Mouse (Mus musculus) kidney, adult 9 months (tissue): ENCODE results near the gene Bnip2.

Experiments used
- DNase-seq: peaks from one replicate; pipeline ENCODE4 v3.0.0; 2022

Gene Bnip2

DNA sequence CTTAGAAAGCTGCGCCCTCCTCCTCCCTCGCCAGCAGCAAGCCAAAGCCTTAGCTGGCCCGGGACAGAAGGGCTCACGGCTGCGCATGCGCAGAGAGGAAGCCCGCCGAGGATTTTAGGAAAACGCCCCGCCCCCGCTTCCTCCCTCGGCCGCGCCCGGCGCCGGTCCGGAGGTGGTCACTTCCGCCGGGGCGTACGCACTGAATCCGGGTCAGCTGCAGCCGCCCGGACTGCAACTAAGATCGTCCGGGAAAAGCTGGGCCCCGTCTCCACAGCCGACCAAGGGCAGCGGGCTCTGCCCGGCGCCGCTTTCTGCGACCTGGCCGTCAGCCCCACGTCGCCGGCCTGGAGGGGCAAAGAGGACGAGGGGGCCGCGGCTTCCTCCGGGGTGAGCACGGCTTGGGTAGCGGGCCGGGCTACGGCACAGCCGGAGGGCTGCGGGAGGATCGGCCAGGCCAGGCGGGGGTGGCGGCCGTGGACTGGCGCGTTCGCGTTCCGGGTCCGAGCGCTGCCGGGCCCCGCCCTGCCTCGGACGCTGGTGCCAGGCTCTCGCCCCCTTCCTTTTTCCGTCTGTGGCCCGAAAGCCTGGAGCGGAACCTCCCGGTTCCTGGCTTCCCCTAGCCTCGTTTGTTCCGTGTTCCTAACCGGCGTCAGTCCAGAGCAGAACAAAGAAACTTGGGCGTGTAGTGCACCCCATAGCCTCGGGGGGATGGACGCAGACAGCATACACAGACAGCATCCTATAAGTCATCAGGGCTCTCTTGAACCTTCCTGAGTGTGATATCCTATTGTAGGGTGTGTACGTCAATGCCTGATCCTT, at the start of gene Bnip2:
Bnip2 (plus strand) TSS at position 164 of the 819 bp plus-strand sequence.
- peak; percentile 97 for DNase-seq

DNA sequence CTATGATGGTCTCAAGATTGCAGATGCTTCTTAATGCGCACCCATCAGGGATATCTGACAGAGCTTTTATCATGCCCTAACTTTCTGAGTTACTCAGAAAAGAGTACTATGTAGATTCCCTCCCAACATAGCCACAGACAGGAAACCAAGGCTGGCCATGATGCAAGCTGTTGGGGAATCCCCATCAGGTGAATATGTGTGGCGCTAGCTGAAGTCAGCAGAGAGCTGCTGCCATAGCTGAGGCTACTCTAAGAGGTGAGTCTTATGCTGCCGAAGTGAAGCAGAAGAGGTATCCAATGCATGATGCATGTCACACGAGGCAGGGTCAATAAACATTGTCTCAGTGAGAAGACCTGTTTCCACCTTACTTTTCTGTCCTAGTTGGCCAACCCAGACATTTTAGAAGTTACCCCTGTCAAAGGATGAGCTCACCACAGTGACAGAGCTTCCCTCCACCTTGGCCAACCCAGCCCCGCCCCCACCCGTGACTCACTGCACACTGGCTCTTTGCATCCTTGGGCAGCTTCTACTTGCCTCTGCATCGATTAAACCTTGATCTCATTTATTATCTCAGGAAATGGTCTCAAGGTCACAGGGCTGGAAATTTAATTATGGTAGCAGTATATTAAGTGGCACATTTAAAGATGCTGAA, 48.3 kb upstream of the Bnip2 start:
- no peak for DNase-seq

DNA sequence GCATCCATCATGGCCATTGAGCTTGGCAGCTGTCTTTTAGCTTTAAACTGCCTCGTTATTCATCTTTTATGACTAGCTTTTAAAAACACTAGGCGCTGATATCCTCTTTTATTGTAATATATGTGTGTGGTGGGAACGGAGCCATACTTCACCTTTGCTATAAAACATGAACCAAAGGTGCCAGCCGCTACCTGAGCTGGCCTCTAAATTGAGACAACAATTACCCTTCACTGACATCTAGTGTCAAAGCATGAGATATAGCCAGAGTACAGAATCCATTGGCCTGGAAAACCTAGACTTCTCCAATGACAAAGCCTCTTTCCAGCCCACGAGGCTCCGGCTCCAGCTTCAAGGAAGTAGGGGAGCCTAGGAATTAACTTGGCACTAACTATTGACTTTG, 47.7 kb upstream of the Bnip2 start:
- DNase-seq: no peak

DNA sequence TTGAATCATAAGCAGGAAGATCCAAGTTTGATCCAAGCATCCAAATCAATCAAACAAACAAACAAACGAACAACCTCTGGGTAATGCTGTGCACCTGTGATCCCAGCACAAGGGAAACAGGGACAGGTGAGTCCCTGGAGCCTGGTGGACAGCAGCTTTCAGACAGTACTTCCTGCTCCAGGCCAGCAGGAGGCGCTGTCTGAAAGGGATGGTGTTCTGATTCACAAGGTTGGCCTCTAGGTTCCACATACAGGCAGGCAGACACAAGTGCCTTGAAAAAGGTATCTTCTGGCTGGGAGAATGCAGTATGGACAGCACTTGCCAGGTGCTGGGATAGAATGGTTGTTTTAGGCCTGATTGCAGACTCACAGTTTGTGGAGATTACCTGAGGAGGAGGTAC, 40.3 kb upstream of the Bnip2 start:
- DNase-seq: peak; percentile 24

DNA sequence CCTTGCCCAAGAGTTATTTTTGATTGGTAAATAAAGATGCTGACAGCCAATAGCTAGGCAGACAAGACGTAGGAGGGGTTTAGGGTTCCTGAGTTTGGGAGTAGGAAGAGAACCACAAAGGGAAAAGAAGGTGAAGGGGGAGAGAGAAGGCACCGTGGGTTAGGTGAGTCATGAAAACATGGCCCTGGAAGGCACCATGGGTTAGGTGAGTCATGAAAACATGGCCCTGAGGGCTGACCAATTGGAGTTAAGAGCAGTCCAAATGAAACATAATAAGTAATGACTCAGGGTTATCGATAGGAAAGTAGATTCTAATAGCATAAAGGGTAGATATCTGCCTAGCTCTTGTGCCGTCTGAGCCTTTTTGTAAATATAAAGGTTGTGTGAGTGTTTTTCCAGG, 39.6 kb upstream of the Bnip2 start:
- no peak for DNase-seq

DNA sequence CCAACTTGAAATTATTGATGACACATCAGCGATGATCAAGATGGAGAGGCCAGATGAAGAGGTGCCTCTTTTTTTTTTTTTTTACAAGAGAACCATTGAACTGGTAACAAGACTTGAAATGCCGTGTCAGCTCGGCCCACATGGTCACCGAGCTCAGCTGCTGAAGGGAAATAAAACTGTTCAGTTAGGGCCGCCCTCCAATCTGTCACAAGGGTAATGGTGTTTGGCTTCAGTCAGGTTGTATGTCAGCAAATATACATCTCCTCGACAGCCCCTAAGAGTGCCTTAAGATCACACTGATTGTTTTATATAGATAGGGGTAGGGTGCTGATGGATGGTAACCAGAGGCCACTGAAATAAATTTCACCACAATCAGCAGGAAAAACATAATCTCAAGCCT, 28.3 kb upstream of the Bnip2 start:
- DNase-seq: no peak

DNA sequence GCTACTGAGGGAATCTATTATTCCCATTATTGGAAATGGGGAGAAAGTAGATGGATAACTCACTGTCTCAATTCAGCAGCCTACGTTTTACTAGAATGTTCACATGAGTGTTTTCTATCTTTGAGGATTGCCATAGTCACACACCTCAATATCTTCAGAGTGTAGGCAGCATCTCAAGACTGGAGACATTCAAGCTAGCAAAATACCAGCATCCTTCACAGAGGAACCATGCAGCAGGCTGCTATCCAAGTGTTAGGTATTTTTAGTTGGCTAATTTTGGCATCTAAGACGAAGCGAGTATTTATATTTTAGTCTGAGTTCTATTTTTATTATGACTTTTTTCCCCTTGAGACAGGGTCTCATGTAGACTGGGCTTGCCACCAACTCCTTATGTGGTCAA, 24.9 kb upstream of the Bnip2 start:
- DNase-seq: no peak

DNA sequence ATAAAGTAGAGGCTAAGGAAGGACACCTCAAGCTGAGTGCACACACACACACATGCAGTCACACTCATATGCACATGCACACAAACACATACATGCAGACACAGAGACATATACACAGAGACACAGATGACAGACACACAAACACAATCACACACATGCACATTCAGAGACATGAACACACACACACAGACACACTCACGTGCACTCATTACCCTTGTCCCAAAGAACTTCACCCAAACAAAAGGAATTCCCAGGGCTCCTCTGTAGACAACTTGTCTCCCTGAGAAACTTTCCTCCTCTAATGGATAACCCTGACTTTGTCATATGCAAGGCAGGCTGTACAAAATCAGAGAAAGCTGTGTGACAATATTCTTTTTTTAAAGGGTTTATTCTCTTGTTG, 3.7 kb upstream of the Bnip2 start:
- no peak for DNase-seq

DNA sequence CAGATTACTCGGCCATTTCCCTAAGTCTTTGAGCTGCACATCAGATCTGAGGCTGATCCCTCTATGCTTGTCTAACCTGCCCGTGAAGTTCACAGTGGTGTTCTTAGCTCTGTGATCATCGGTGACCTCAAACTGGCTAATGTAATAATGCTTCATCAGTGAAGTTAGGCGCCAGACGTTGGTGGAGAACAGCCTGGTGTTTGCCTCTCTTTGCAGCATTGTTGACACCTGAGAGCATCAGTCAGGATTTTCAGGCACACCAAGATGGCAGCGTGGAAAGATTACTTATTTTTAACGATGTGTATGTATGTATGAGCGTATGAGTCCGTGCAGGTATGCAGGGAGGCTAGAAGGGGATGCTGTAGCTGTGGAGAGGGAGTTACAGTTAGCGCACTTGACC, 3.2 kb upstream of the Bnip2 start:
- no peak for DNase-seq

DNA sequence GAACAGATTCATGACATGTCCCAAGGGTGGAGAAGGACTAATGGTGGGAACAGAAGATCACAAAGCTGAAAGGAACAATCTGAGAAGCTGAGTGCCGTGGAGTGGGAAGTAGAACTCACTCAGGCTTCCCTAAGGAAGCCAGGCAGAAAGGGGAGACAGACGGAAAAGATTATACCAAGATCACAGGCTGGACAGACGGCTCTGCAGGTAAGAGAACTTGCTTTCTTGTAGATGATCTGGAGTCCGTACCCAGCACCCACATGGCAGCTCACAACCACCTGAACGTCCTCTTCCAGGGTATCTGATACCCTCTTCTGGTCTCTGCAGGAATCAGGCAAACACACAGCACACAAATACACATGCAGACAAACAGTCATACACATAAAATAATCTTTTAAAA, 2.7 kb upstream of the Bnip2 start:
- no peak for DNase-seq

DNA sequence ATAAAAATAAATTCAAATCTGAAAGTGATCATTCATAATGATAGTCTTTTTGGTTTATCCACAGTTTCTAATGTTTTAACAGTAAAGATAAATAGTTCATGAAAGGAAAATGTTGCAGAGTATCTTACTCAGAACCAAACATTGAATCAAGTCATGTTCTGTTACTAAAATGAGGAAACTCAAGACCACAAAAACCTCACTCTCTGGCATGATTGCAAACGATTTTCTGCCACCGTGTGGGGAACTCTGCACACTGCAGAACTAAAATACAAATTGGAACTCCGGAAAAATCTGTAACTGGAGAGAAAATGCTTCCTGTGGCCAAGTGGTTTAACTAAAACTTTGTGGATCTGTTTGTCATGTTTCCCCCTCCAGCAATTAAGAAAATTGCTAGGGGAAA, 1.7 kb upstream of the Bnip2 start:
- DNase-seq: peak; percentile 76

DNA sequence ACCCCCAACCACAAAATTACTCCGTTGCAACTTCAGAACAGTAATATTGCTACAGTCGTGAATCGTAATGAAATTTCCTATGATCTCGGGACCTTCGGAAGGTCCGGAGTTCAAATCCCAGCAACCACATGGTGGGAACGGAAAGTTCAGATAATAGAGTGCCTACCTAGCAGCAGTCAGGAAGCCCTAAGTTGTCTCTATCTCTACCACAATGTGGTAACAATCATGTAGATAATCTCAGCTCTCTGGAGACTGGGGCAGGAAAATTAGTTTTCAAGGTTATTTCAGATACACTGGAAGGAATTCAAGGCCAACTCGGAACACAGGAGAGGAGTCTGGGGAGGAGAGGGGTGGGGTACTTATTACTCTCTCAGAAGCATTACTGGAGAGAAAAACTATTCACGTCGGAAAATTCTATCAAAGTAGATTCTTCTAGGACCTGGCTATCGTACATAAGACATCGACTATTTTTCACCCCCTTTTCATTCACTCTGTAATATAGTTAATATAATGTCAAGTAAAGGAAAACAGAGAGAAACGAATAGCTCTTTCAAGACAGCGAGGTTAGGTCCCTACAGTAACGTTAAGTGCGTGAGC, 462 bp upstream of the Bnip2 start:
- peak; percentile 17 for DNase-seq

DNA sequence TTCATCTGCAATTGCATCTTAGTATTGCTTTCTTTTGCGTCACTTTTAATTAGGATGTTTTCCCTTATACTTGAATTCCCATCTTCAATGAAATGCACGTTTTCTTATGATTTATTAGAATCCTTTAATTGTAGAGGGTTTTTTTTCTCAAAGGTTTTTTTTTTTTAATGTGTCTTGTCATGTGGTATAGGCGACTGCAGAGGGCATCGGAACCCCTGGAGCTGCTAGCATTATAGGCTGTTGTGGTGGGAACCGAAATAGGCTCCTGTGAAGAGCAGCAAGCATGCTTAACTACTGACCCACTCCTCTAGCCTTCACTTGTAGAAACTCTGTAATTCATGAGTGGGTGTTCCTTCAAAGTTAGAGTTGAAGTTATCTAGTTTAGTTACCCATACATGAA, 1.1 kb downstream of the Bnip2 start:
- DNase-seq: no peak

DNA sequence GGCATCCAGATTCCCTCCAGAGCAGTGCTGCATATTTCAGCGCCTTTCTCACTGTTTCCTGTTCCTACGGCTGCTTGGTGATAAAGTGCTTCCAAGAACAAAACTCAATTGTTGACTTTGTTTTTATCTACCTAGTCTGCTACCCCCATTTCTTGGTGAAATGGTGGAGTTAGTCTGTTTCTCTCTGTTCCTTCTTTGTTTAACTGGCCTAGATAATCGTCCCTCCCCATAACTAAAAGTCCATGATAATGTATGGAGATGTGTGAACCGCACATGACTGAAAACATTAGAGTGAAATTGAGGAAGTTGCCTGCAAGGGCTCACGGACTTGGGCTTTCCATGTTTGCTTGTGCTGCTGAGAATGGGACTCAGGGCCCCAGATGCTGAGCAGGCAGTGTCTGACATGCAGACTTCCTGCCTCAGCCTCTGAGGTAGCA, 3.6 kb downstream of the Bnip2 start:
- no peak for DNase-seq

DNA sequence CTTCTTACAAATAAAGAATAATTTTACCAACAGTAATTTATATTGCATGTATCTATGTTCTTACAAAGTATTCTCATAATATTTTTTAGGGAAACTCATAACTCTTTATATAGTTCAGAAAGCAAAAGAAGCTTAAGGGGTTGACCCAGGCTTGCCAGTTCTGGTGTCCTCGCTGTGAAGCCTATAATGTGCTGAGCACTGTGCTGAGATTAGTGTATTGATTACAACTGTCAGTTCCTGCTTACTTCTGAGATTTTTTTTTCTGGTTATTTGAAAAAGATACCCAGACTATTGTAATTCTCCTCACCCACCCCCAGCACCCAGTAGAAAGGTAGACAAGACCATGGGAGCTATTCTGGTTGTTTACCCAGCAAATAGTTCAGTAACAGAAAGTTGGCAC, 4.2 kb downstream of the Bnip2 start:
- DNase-seq: no peak

DNA sequence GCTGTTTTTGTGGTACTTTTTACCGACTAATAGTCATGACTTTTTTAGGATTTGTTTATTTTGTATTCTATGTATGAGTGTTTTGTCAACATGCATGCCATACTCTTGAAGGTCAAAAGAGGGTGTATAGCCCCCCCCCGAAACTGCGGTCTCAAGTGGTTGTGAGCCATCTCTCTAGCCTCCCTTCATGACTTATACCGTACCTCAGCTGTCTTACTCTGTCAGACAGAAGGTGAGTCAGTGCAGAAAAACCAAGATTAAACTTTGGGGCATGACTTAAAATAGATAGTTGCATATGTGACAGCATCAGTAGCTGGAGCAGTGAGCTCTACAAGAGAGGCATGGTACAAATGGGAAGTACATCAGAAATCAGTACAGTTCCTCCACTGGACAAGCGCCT, 5.3 kb downstream of the Bnip2 start:
- no peak for DNase-seq

DNA sequence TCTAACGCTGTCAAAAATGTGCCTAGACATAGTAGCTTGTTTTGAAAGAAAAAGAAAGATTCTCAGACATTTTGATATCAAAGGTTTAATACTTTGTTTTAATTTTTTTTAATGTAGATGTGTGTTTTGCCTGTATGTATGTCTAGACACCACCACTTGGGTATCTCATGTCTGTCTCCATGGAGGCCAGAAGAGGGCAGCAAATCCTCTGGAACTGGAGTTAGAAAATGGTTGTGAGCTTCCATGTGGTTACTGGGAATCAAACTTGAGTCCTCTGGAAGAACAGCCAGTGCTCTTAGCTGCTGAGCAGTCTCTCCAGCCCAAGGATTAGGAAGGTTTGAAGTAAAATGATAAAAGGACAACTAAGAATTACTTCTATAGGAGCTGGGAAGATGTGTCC, 10.1 kb downstream of the Bnip2 start:
- no peak for DNase-seq

DNA sequence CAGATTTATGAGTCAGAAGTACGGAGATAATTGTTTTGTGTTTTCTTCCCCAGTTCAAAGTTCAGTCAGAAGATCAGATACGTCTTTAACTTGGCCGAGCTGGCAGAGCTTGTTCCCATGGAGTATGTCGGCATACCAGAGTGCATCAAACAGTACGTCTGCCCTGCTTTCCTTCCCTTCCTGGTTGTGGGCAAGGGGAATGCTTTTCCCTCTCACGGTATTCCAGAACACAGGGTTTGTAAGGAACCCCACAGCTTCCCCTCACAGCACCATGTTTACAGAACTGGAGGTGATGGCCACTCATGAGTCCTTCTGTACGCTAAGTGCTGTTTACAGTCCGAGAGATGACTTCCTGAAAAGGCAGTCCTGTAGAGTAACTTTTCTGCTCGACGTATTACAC, 14.2 kb downstream of the Bnip2 start:
- no peak for DNase-seq

DNA sequence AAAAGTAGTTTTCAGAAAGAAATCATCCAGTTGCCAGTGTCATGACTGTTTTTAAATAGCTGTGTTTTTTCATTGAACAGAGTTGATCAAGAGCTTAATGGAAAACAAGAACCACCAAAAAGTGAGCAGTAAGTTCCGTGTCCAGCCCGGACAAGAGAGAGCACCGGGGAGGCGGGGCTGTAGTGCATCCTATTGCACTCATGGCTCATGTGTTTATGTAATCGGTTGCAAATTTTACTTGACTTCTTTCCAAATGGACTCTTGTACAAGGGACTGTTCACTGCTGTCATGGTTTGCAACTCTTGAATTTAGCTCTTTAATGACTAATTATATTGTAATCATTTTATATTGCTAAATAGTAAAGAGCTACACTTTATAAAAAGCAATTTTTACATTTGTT, 17.7 kb downstream of the Bnip2 start:
- peak; percentile 79 for DNase-seq

DNA sequence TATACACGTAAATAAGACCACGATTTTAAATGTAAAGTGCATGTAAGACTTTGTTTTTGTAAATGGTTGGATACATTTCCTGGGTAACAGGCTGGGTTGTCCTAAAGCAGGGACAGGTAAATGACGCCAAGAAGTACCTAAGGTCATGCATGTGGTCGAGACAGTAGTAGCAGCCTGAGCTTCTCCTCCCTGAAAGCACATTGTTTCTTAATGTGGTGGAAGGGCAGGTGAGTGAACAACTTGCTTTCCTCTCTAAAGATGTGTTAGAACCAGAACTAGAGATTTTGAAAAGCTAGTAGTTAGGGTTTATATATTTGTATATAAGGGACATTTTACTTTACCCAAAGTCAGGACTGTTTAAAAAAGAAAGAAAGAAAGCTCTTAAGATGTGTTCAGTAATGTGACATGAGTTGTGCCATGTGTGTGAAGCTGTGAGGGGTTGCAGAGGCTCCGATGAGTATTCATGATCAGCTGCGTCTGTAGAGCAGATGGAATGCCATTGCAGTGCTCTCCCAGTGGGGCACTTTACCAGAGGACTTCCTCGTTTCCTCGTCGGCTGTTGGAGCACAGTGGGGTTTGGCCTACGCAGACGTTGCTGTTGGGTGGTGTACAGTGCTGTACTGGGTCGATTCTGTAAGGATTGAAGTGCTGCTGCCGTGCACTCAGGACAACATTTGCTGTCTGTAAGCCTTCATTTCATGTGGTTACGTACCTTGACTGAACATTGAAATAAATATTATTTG, 18.4 kb downstream of the Bnip2 start:
- DNase-seq: no peak

DNA sequence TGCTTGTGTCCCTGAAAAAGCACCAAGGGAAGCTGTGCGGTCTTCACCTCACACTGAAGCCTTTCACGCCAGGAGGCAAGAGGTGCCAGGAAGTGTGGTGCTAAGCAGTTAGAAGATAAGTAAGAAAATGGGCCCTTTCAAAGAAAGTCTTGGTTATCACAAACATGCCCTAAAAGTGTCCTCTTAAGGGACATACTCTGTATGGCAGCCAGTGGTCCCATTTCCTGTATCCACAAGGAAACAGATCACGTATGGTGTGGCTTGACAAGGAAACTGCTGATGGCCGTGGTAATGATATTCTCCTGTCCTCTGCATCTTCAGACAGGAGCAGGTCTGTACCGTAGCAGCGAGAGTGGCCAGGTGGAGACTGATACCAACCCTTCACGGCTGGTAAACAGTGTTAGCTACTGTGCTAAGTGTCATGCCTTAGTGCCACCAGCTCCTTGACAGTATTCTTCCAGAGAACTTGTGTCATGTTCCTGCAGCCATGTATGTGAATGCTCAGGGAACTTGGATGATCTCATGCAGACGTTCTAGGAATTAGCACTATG, 20.6 kb downstream of the Bnip2 start:
- DNase-seq: no peak

DNA sequence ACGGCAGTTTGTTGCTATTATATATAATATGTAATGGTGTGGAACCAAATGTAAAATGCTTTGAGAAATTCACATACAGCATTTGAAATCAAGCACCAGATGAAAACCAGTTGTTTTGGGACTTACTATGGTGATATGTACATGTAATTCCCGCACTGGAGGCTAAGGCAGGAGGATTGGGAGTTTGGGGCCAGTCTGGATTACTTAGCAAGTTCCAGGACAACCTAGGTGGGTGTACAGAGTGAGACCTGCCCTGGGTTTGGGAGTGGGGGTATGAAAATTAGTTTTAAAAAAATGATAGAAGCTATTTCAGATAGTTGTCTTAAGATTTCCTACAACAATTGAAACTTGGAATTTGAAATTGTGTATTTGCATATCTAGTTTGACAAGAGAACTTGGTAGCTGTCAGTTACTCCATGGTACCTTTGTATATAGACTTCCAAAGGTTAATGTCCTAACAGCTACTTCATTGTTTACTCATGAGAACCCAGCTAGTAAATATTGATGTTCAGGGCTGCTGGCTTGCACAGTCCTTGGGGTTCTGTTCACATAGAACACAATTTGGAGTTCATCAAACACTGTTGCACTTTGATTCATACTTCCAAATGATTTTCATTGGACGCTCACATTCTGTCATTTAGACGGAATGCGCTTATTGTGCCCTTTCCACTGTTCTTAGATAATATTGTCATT, 21.7 kb downstream of the Bnip2 start:
- no peak for DNase-seq
